Mouse (Mus musculus) kidney, adult 2 months (tissue): ENCODE measurements around the gene Tmc6. TPM values are rescaled to one million over a fixed set of nuclear protein-coding genes. Genes with fewer than 3 reads are reported as not detected.
"Not testable (repeated sequence)": the region's sequence is repeated elsewhere in the genome, so short reads cannot be mapped to it uniquely, and the experiment has no call there.

ENCODE experiments used
- DNase-seq: peaks from one replicate; pipeline ENCODE4 v3.0.0; 2021
- H3K27ac ChIP-seq: fragments of 200-500 bp; 2 replicates; pipeline ENCODE4 v1.5.1; 2012; ENCODE audit warnings: low read depth, low read length, control low read depth, inconsistent platforms; ENCODE audit not compliant: insufficient read depth
- H3K27me3 ChIP-seq: fragments of 200-500 bp; replicated peaks from 2 replicates; pipeline ENCODE4 v1.6.1; 2012; ENCODE audit warnings: mild to moderate bottlenecking, moderate library complexity, low read length, inconsistent platforms; ENCODE audit not compliant: control insufficient read depth, insufficient read depth
- H3K36me3 ChIP-seq: fragments of 200-500 bp; 2 replicates; pipeline ENCODE4 v1.6.1; 2012; ENCODE audit warnings: mild to moderate bottlenecking, moderate library complexity, low read length, inconsistent platforms; ENCODE audit not compliant: control insufficient read depth, insufficient read depth
- H3K4me1 ChIP-seq: fragments of 200-500 bp; 2 replicates; pipeline ENCODE4 v1.6.1; 2011; ENCODE audit warnings: low read length; ENCODE audit not compliant: control insufficient read depth, insufficient read depth
- H3K4me3 ChIP-seq: fragments of 200-500 bp; 2 replicates; pipeline ENCODE4 v1.5.1; 2011; ENCODE audit warnings: mild to moderate bottlenecking, low read depth, low read length, control low read depth; ENCODE audit not compliant: insufficient read depth
- CTCF ChIP-seq: fragments of 200-500 bp; conservative IDR thresholded peaks from 2 replicates; pipeline ENCODE4 v1.5.1; 2011; ENCODE audit warnings: low read depth, mild to moderate bottlenecking, control low read depth, low read length, moderate library complexity, mixed read lengths; ENCODE audit not compliant: insufficient read depth, insufficient read length
- POLR2A ChIP-seq: fragments of 200-500 bp; IDR thresholded peaks from one replicate; pipeline ENCODE4 v1.6.1; 2011; ENCODE audit warnings: low read depth, low read length, control low read depth
- WGBS: fragments of 180-500 bp; shearing (Covaris S2); methylation state at CpG from one replicate; pipeline ENCODE4 v1.1.7; 2018; 5-methylcytosine and 5-hydroxymethylcytosine counted together
- polyA plus RNA-seq: library from polyadenylated mRNA; depleted of rRNA; stranded (reverse); fragments of >200 nt; gene quantifications from 2 replicates; pipeline ENCODE4 v1.2.3, GENCODE M21; 2012

The Tmc6 gene
- polyA plus RNA-seq, 1 experiment, result 48.4 TPM

GRCm38 (mm10) chr11:117790703-117791440 is 8.9 kb upstream of the Tmc6 start:
- no peaks in the 10 kb centered on the region for H3K27me3 ChIP-seq
- no peak overlapping the region for H3K4me3 ChIP-seq
- H3K36me3 ChIP-seq, result no peaks in the 10 kb centered on the region
- H3K4me1 ChIP-seq, result peaks cover 3% of the 10 kb centered on the region; the same call in 1 of the 2 replicates
- TF ChIP-seq POLR2A (no peak), CTCF (peak; percentile 46)
- peak; percentile 64 for DNase-seq
- no peak overlapping the region for H3K27ac ChIP-seq
- 57% methylated on average over 23 of the region's 23 CpGs for WGBS

DNA sequence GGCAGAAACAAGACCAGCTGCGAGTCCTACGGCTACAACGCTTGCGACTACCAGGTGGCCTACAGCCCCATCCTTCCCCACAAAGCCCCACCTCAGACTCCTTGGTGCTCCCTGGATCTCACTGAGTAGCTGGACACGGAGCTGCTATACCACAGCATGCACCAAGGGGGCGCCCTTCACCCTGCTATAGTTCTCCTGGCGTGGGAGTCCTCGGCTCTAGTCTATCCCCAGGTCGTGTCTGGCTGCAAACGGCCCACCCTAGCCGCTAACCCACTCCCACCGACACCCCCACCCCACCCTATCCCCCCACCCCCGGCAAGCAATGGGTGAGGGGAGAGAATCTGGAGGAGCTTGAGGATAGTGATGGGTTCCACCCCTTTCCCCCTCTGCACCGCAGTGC is 8.3 kb upstream of the Tmc6 start:
- WGBS, result 10% methylated on average over 14 of the region's 14 CpGs
- TF ChIP-seq CTCF (peak; percentile 86), POLR2A (no peak)
- Histone ChIP-seq H3K27ac (no peak overlapping the region), H3K4me1 (peaks cover 3% of the 10 kb centered on the region; the same call in 1 of the 2 replicates), H3K27me3 (no peaks in the 10 kb centered on the region), H3K4me3 (no peak overlapping the region), H3K36me3 (no peaks in the 10 kb centered on the region)
- peak; percentile 73 for DNase-seq

- H3K36me3 ChIP-seq, H3K27ac ChIP-seq, DNase-seq, H3K4me1 ChIP-seq, H3K27me3 ChIP-seq, H3K4me3 ChIP-seq: not testable (repeated sequence)
- 84% methylated on average over 7 of the region's 7 CpGs for WGBS
Measured at GRCm38 (mm10) chr11:117788481-117788880, 6.5 kb upstream of the Tmc6 start.

DNA sequence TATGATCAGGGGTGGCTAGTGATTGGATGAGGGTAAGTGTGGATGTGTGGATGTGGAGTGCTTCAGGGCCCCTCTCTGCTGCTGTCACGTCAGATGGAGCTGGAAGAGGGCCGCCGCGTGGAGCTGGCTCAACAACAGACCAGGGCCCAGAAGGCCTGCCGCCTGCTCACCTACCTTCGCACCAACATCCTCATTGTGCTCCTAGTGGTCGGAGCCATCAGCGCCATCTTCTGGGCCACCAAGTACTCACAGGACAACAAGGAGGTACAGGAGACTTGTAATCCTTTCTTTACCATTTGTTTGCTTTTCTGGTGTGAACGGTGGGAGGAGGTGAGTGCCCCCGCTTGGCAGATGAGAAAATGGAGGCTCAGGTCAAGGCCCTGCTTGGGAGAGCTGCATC is 4.3 kb upstream of the Tmc6 start:
- Histone ChIP-seq H3K27me3 (no peaks in the 10 kb centered on the region), H3K36me3 (no peaks in the 10 kb centered on the region), H3K27ac (no peak overlapping the region), H3K4me1 (peaks cover 6% of the 10 kb centered on the region; the same call in 1 of the 2 replicates), H3K4me3 (no peak overlapping the region)
- TF ChIP-seq POLR2A (no peak), CTCF (peak; percentile 85)
- 22% methylated on average over 10 of the region's 10 CpGs for WGBS
- DNase-seq, result peak; percentile 77

DNA sequence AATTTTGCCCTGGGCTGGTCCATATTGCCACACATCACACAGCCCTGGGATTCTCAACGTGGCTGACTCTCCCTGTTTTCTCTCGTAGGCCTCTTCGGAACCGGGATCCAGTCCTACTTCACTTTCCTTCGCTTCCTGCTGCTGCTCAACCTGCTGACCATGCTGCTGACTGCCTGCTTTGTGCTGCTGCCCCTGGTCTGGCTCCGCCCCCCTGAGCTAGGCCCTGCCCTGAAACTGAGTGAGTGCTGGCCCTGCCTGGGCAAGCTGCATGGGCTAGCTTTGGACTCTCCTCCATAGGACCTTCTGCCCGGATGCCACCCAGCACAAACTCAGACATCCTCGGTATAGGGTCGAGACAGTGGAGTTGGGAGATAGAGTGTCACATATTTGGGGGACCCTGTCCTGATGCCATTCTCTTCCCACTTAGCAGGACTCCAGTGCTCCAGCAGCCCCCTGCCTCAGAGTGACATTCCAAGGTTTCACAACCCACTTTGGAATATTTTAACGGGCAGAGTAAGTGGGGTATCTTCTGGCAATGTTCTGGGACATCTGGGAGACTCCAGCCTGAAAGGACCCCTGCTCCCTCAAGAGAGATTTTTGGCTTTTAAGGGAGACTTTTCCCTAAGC is 1.8 kb upstream of the Tmc6 start:
- Histone ChIP-seq H3K27me3 (no peaks in the 10 kb centered on the region), H3K4me1 (peaks cover 14% of the 10 kb centered on the region), H3K27ac (no peak overlapping the region), H3K4me3 (no peak overlapping the region), H3K36me3 (no peaks in the 10 kb centered on the region)
- no peak for TF ChIP-seq CTCF
- no peak for TF ChIP-seq POLR2A
- 62% methylated on average over 10 of the region's 10 CpGs for WGBS
- peak; percentile 61 for DNase-seq

GRCm38 (mm10) chr11:117783089-117783488 is 1.1 kb upstream of the Tmc6 start:
- H3K36me3 ChIP-seq, result no peaks in the 10 kb centered on the region
- peak overlapping the region; percentile 15; the same call in 1 of the 2 replicates for H3K4me3 ChIP-seq
- TF ChIP-seq POLR2A (no peak), CTCF (no peak)
- DNase-seq, result peak; percentile 49
- 24% methylated on average over 31 of the region's 31 CpGs for WGBS
- no peak overlapping the region for H3K27ac ChIP-seq
- peaks cover 20% of the 10 kb centered on the region for H3K4me1 ChIP-seq
- H3K27me3 ChIP-seq, result no peaks in the 10 kb centered on the region

GRCm38 (mm10) chr11:117782705-117783034 is 672 bp upstream of the Tmc6 start:
- H3K27ac ChIP-seq, result no peak overlapping the region
- H3K36me3 ChIP-seq, result no peaks in the 10 kb centered on the region
- 63% methylated on average over 9 of the region's 9 CpGs for WGBS
- H3K4me3 ChIP-seq, result peak overlapping the region; percentile 15; the same call in 1 of the 2 replicates
- no peak for DNase-seq
- TF ChIP-seq CTCF (no peak), POLR2A (no peak)
- H3K27me3 ChIP-seq, result no peaks in the 10 kb centered on the region
- H3K4me1 ChIP-seq, result peaks cover 22% of the 10 kb centered on the region
